Mouse (Mus musculus): ENCODE results near the gene Med12l. TPM values are rescaled to one million over a fixed set of nuclear protein-coding genes. Genes with fewer than 3 reads are reported as not detected.

Gene Med12l
- polyA plus RNA-seq, 1 experiment from 2014 or later: 4.5 TPM

GRCm38 (mm10) chr3:59296563-59297130, 291.0 kb downstream of the Med12l start:
- no peak for ATAC-seq
- Histone ChIP-seq H3K4me2 (ENCODE audit: low read length) (no peak overlapping the region), H3K4me1 (ENCODE audit: control insufficient read depth, insufficient read depth, low read length) (no peaks in the 10 kb centered on the region), H3K9ac (ENCODE audit: low read depth, low read length) (no peak overlapping the region), H3K27me3 (ENCODE audit: control insufficient read depth, insufficient read depth, low read depth, low read length) (no peaks in the 10 kb centered on the region), H3K4me3 (ENCODE audit: low read depth, low read length) (no peak overlapping the region), H3K9me3 (replicated peaks; ENCODE audit: control insufficient read depth, low read length, poor library complexity, severe bottlenecking) (no peaks in the 10 kb centered on the region), H3K27ac (ENCODE audit: low read length) (no peak overlapping the region), H3K36me3 (ENCODE audit: control insufficient read depth, insufficient read depth, low read length) (no peaks in the 10 kb centered on the region)
- 96% methylated on average over 5 of the region's 5 CpGs for WGBS

- Histone ChIP-seq H3K27ac (ENCODE audit: low read length) (no peak overlapping the region), H3K9ac (ENCODE audit: low read depth, low read length) (no peak overlapping the region), H3K9me3 (replicated peaks; ENCODE audit: control insufficient read depth, low read length, poor library complexity, severe bottlenecking) (no peaks in the 10 kb centered on the region), H3K4me1 (ENCODE audit: control insufficient read depth, insufficient read depth, low read length) (no peaks in the 10 kb centered on the region), H3K4me3 (ENCODE audit: low read depth, low read length) (no peak overlapping the region), H3K36me3 (ENCODE audit: control insufficient read depth, insufficient read depth, low read length) (no peaks in the 10 kb centered on the region), H3K27me3 (ENCODE audit: control insufficient read depth, insufficient read depth, low read depth, low read length) (no peaks in the 10 kb centered on the region), H3K4me2 (ENCODE audit: low read length) (no peak overlapping the region)
- 88% methylated on average over 16 of the region's 16 CpGs for WGBS
- ATAC-seq: no peak
These were observed 292.0 kb downstream of the Med12l start for GRCm38 (mm10) chr3:59297653-59298052.

DNA sequence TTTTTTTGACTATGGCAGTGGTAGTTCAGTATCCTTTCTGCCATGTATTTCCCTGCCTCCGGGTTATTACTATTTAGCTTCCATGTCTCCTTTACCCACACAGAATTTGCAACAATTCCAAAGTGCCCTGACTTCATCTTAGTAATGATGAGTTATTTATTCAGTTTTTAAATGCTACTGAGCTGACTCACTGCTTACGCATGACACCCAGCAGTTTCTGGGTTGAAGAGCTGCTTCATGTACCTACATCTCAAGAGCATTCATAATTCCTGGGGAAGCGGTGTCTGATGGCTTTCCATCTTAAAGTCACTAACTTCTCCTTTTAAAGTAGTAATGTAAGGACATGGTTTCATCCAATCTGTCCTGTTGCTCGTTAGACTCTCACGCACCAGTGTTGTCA, 299.3 kb downstream of the Med12l start:
- Histone ChIP-seq H3K36me3 (ENCODE audit: control insufficient read depth, insufficient read depth, low read length) (no peaks in the 10 kb centered on the region), H3K4me2 (ENCODE audit: low read length) (no peak overlapping the region), H3K4me3 (ENCODE audit: low read depth, low read length) (no peak overlapping the region), H3K9me3 (replicated peaks; ENCODE audit: control insufficient read depth, low read length, poor library complexity, severe bottlenecking) (no peaks in the 10 kb centered on the region), H3K4me1 (ENCODE audit: control insufficient read depth, insufficient read depth, low read length) (no peaks in the 10 kb centered on the region), H3K9ac (ENCODE audit: low read depth, low read length) (no peak overlapping the region), H3K27ac (ENCODE audit: low read length) (no peak overlapping the region), H3K27me3 (ENCODE audit: control insufficient read depth, insufficient read depth, low read depth, low read length) (no peaks in the 10 kb centered on the region)
- ATAC-seq: no peak
- over 99% methylated on average over 5 of the region's 5 CpGs for WGBS

- H3K27ac ChIP-seq (ENCODE audit: low read length): no peak overlapping the region
- no peak for ATAC-seq
- no peaks in the 10 kb centered on the region for H3K9me3 ChIP-seq (replicated peaks; ENCODE audit: control insufficient read depth, low read length, poor library complexity, severe bottlenecking)
- no peaks in the 10 kb centered on the region for H3K27me3 ChIP-seq (ENCODE audit: control insufficient read depth, insufficient read depth, low read depth, low read length)
- 96% methylated on average over 2 of the region's 2 CpGs for WGBS
- H3K9ac ChIP-seq (ENCODE audit: low read depth, low read length): no peak overlapping the region
- H3K36me3 ChIP-seq (ENCODE audit: control insufficient read depth, insufficient read depth, low read length): no peaks in the 10 kb centered on the region
- no peak overlapping the region for H3K4me3 ChIP-seq (ENCODE audit: low read depth, low read length)
- no peaks in the 10 kb centered on the region for H3K4me1 ChIP-seq (ENCODE audit: control insufficient read depth, insufficient read depth, low read length)
- H3K4me2 ChIP-seq (ENCODE audit: low read length): no peak overlapping the region
These were observed 299.9 kb downstream of the Med12l start for GRCm38 (mm10) chr3:59305518-59305917.

DNA sequence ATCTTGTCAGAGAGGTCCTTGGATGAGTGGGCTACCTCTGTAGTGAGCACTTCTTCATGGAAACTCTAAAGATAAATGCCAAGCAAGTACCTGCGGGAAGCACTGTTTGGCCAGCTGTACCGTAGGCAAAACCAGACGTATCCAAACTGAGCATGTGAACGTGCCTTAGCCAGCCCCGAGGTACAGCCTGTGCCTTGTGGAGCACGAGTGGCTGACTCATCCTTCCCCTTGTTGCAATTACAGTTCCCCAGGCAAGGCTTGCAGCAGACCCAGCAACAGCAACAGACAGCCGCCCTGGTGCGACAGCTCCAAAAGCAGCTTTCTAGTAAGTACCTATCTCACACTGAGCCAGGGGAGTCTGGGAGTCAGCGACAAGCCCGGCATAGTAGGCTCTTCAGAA, 307.0 kb downstream of the Med12l start:
- no peak overlapping the region for H3K4me2 ChIP-seq (ENCODE audit: low read length)
- H3K4me3 ChIP-seq (ENCODE audit: low read depth, low read length): no peak overlapping the region
- no peak overlapping the region for H3K9ac ChIP-seq (ENCODE audit: low read depth, low read length)
- H3K27me3 ChIP-seq (ENCODE audit: control insufficient read depth, insufficient read depth, low read depth, low read length): no peaks in the 10 kb centered on the region
- 93% methylated on average over 10 of the region's 10 CpGs for WGBS
- no peaks in the 10 kb centered on the region for H3K4me1 ChIP-seq (ENCODE audit: control insufficient read depth, insufficient read depth, low read length)
- no peaks in the 10 kb centered on the region for H3K9me3 ChIP-seq (replicated peaks; ENCODE audit: control insufficient read depth, low read length, poor library complexity, severe bottlenecking)
- H3K27ac ChIP-seq (ENCODE audit: low read length): no peak overlapping the region
- no peaks in the 10 kb centered on the region for H3K36me3 ChIP-seq (ENCODE audit: control insufficient read depth, insufficient read depth, low read length)
- ATAC-seq: no peak

GRCm38 (mm10) chr3:59316077-59316476, 310.5 kb downstream of the Med12l start:
- Histone ChIP-seq H3K36me3 (ENCODE audit: control insufficient read depth, insufficient read depth, low read length) (peaks cover 4% of the 10 kb centered on the region; the same call in 1 of the 2 replicates), H3K9me3 (replicated peaks; ENCODE audit: control insufficient read depth, low read length, poor library complexity, severe bottlenecking) (no peaks in the 10 kb centered on the region), H3K27ac (ENCODE audit: low read length) (no peak overlapping the region), H3K4me1 (ENCODE audit: control insufficient read depth, insufficient read depth, low read length) (no peaks in the 10 kb centered on the region), H3K9ac (ENCODE audit: low read depth, low read length) (no peak overlapping the region), H3K4me3 (ENCODE audit: low read depth, low read length) (no peak overlapping the region), H3K27me3 (ENCODE audit: control insufficient read depth, insufficient read depth, low read depth, low read length) (no peaks in the 10 kb centered on the region), H3K4me2 (ENCODE audit: low read length) (no peak overlapping the region)
- 78% methylated on average over 7 of the region's 7 CpGs for WGBS
- ATAC-seq: no peak

GRCm38 (mm10) chr3:59321278-59321876, 315.8 kb downstream of the Med12l start:
- H3K27ac ChIP-seq (ENCODE audit: low read length): no peak overlapping the region
- H3K4me2 ChIP-seq (ENCODE audit: low read length): no peak overlapping the region
- WGBS: 48% methylated on average over 7 of the region's 7 CpGs
- H3K9me3 ChIP-seq (replicated peaks; ENCODE audit: control insufficient read depth, low read length, poor library complexity, severe bottlenecking): no peaks in the 10 kb centered on the region
- no peak overlapping the region for H3K4me3 ChIP-seq (ENCODE audit: low read depth, low read length)
- H3K27me3 ChIP-seq (ENCODE audit: control insufficient read depth, insufficient read depth, low read depth, low read length): no peaks in the 10 kb centered on the region
- H3K9ac ChIP-seq (ENCODE audit: low read depth, low read length): no peak overlapping the region
- H3K36me3 ChIP-seq (ENCODE audit: control insufficient read depth, insufficient read depth, low read length): peaks cover 4% of the 10 kb centered on the region; the same call in 1 of the 2 replicates
- H3K4me1 ChIP-seq (ENCODE audit: control insufficient read depth, insufficient read depth, low read length): no peaks in the 10 kb centered on the region
- ATAC-seq: peak; percentile 80

DNA sequence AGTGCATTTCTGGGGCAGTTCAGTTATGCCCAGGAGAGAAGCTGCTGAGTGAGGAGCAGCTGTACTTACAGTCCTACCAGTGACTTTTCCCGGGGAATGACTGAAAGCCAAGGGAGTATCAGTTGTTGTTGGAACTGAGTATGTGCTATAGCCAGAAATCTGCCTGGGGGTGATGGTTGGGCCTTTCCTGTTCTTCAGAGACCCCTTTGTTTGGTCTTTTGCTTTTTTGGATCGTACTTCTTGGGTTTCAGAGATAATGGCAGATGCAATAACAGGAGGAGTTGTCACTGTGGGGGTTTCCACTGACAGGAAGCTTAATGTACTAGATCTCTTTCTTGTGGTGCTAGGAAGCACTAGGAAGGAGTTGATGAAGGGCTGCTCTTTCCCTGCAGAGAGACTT, 322.9 kb downstream of the Med12l start:
- WGBS: 92% methylated on average over 2 of the region's 2 CpGs
- no peak overlapping the region for H3K9ac ChIP-seq (ENCODE audit: low read depth, low read length)
- H3K4me2 ChIP-seq (ENCODE audit: low read length): no peak overlapping the region
- H3K36me3 ChIP-seq (ENCODE audit: control insufficient read depth, insufficient read depth, low read length): peaks cover 6% of the 10 kb centered on the region
- H3K4me3 ChIP-seq (ENCODE audit: low read depth, low read length): no peak overlapping the region
- no peaks in the 10 kb centered on the region for H3K9me3 ChIP-seq (replicated peaks; ENCODE audit: control insufficient read depth, low read length, poor library complexity, severe bottlenecking)
- H3K27ac ChIP-seq (ENCODE audit: low read length): no peak overlapping the region
- H3K4me1 ChIP-seq (ENCODE audit: control insufficient read depth, insufficient read depth, low read length): no peaks in the 10 kb centered on the region
- no peaks in the 10 kb centered on the region for H3K27me3 ChIP-seq (ENCODE audit: control insufficient read depth, insufficient read depth, low read depth, low read length)
- ATAC-seq: no peak

DNA sequence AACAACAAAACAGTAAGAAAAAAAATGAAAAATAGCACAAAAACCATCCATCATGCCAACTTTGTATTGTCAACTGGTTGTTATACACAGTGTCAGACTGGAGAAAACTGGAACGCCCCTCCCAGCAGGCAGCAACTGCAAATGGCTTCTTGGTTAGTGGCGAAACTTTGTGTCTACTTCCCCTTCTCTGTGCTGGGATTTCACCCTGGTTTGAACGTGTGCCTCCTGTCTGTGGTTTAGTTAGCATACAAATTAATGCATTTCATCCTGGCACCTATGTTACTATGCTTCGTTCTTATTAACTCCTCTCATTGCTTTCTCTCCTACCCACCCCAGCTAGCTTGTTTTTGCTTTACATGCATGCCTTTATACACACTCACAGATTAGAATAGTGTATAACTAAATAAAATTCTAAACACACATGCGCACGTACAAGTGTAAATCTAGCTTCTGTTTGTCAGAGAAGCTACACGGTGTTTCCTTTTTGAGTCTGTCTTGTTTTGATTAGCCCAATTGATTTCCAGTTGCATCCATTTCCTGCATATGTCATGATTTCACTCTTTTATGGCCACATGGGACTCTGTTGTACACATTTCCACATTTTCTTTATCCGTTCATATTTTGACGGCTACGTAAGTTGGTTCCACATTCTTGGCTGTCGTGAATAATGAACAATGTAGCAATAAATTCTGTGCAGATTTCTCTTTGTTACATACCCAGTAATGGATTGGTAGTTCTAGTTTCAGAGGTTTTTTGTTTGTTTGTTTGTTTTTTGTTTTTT, 336.2 kb downstream of the Med12l start:
- no peak overlapping the region for H3K27ac ChIP-seq (ENCODE audit: low read length)
- no peak overlapping the region for H3K4me2 ChIP-seq (ENCODE audit: low read length)
- H3K4me3 ChIP-seq (ENCODE audit: low read depth, low read length): no peak overlapping the region
- no peaks in the 10 kb centered on the region for H3K9me3 ChIP-seq (replicated peaks; ENCODE audit: control insufficient read depth, low read length, poor library complexity, severe bottlenecking)
- H3K36me3 ChIP-seq (ENCODE audit: control insufficient read depth, insufficient read depth, low read length): no peaks in the 10 kb centered on the region
- WGBS: 78% methylated on average over 11 of the region's 11 CpGs
- no peak for ATAC-seq
- peaks cover 10% of the 10 kb centered on the region for H3K4me1 ChIP-seq (ENCODE audit: control insufficient read depth, insufficient read depth, low read length)
- H3K27me3 ChIP-seq (ENCODE audit: control insufficient read depth, insufficient read depth, low read depth, low read length): no peaks in the 10 kb centered on the region
- H3K9ac ChIP-seq (ENCODE audit: low read depth, low read length): no peak overlapping the region

All from midbrain, embryonic 16.5 days (tissue).